Mouse (Mus musculus): Measurements from ENCODE around the gene Olfr846.

Gene Olfr846

GRCm38 (mm10) chr9:19363905-19364304, at the start of gene Olfr846:
Olfr846 (minus strand) TSS chr9:19364005.
- DNase-seq (ENCODE audit: low spot score in 2 of 2): no peak

- no peak for DNase-seq (ENCODE audit: low spot score in 2 of 2)
Measured at GRCm38 (mm10) chr9:19378569-19378968, 14.8 kb upstream of the Olfr846 start, which contains the start of gene Olfr847. Olfr847 (minus strand) TSS chr9:19378669.

GRCm38 (mm10) chr9:19336157-19336556, 27.6 kb downstream of the Olfr846 start, which contains the start of gene Olfr845:
Olfr845 (plus strand) TSS chr9:19336457.
- DNase-seq (ENCODE audit: low spot score in 2 of 2): no peak

- no peak for DNase-seq (ENCODE audit: low spot score in 2 of 2)
Measured at GRCm38 (mm10) chr9:19316047-19316446, 47.8 kb downstream of the Olfr846 start, which contains the start of gene Olfr844. Olfr844 (plus strand) TSS chr9:19316347.

Measured in thymus, postnatal 10 days (tissue).